Mouse (Mus musculus) C2C12 (cell line): ENCODE measurements at regions not wholly inside any gene's neighbourhood (a gene's known extent, or its start where the extent isn't known, plus 50 kb on each side); places are given as distances from the start of the nearest gene placed in this dataset.

ENCODE experiments used
- H3K27me3 ChIP-seq: one replicate; pipeline ENCODE4 v1.6.1; 2011; ENCODE audit not compliant: control insufficient read depth, insufficient read depth, insufficient read length
- H3K36me3 ChIP-seq: one replicate; pipeline ENCODE4 v1.6.1; 2011; ENCODE audit not compliant: control insufficient read depth, insufficient read depth
- H3K4me3 ChIP-seq: one replicate; pipeline ENCODE4 v1.5.1; 2011; ENCODE audit warnings: mild to moderate bottlenecking, control low read depth; ENCODE audit not compliant: poor library complexity, insufficient read depth, severe bottlenecking
- H3K79me2 ChIP-seq: one replicate; pipeline ENCODE4 v1.6.1; 2011; ENCODE audit not compliant: control insufficient read depth, insufficient read depth
- H3K79me3 ChIP-seq: one replicate; pipeline ENCODE4 v1.6.1; 2011; ENCODE audit warnings: low read depth, control low read depth
- H3ac ChIP-seq: one replicate; pipeline ENCODE3; 2011; ENCODE audit warnings: low read depth; ENCODE audit not compliant: control insufficient read depth, insufficient read length
- CEBPB ChIP-seq: IDR thresholded peaks from one replicate; pipeline ENCODE4 v1.6.1; 2011; ENCODE audit warnings: low read depth, mild to moderate bottlenecking, control low read depth, moderate library complexity
- CTCF ChIP-seq: IDR thresholded peaks from one replicate; pipeline ENCODE4 v1.5.1; 2011; ENCODE audit not compliant: control insufficient read depth, insufficient read depth, insufficient read length
- FOSL1 ChIP-seq: IDR thresholded peaks from one replicate; pipeline ENCODE4 v1.8.0; 2011; ENCODE audit warnings: mild to moderate bottlenecking, low read length; ENCODE audit not compliant: poor library complexity, insufficient read depth, severe bottlenecking
- MAX ChIP-seq: IDR thresholded peaks from one replicate; pipeline ENCODE4 v1.6.1; 2011; ENCODE audit warnings: mild to moderate bottlenecking, control low read depth
- MYOD1 ChIP-seq: IDR thresholded peaks from one replicate; pipeline ENCODE4 v1.6.1; 2011; ENCODE audit warnings: low read depth; ENCODE audit not compliant: control insufficient read depth, insufficient read length
- MYOG ChIP-seq: IDR thresholded peaks from one replicate; pipeline ENCODE4 v1.6.1; 2011; ENCODE audit not compliant: control insufficient read depth, insufficient read length; ENCODE audit errors: extremely low read depth
- USF1 ChIP-seq: IDR thresholded peaks from one replicate; pipeline ENCODE4 v1.6.1; 2011; ENCODE audit warnings: low read depth, mild to moderate bottlenecking, control low read depth, moderate library complexity

GRCm38 (mm10) chr5:76423593-76423992, 60.0 kb upstream of the Nmu start:
- Histone ChIP-seq H3K27me3 (no peaks in the 10 kb centered on the region), H3K79me3 (no peaks in the 10 kb centered on the region), H3K4me3 (no peak overlapping the region), H3ac (no peak overlapping the region), H3K36me3 (no peaks in the 10 kb centered on the region), H3K79me2 (no peaks in the 10 kb centered on the region)
- no peak for TF ChIP-seq CTCF
- TF ChIP-seq FOSL1 = no peak

GRCm38 (mm10) chr5:76425680-76426079, 58.2 kb upstream of the Gm7271 start:
- H3ac ChIP-seq = no peak overlapping the region
- no peak overlapping the region for H3K4me3 ChIP-seq
- H3K79me2 ChIP-seq = no peaks in the 10 kb centered on the region

GRCm38 (mm10) chr5:76427581-76427980, 56.3 kb upstream of the Gm7271 start:
- no peak for TF ChIP-seq CEBPB
- no peak for TF ChIP-seq MYOG
- peak; percentile 27 for TF ChIP-seq MYOD1
- no peak for TF ChIP-seq FOSL1
- peak; percentile 50 for TF ChIP-seq USF1
- no peak for TF ChIP-seq CTCF
- no peak for TF ChIP-seq MAX
- Histone ChIP-seq H3K36me3 (no peaks in the 10 kb centered on the region), H3K4me3 (no peak overlapping the region), H3K79me3 (no peaks in the 10 kb centered on the region), H3K79me2 (no peaks in the 10 kb centered on the region), H3K27me3 (no peaks in the 10 kb centered on the region), H3ac (no peak overlapping the region)

More at GRCm38 (mm10) chr5:76425680-76426079, 58.2 kb upstream of the Gm7271 start:
- no peaks in the 10 kb centered on the region for H3K27me3 ChIP-seq
- H3K79me3 ChIP-seq = no peaks in the 10 kb centered on the region
- TF ChIP-seq CTCF (no peak), MYOG (no peak), CEBPB (no peak), MAX (no peak)
- no peaks in the 10 kb centered on the region for H3K36me3 ChIP-seq

- Histone ChIP-seq H3K4me3 (no peak overlapping the region), H3ac (no peak overlapping the region), H3K36me3 (no peaks in the 10 kb centered on the region), H3K79me3 (no peaks in the 10 kb centered on the region), H3K79me2 (no peaks in the 10 kb centered on the region), H3K27me3 (no peaks in the 10 kb centered on the region)
- no peak for TF ChIP-seq MYOG
- no peak for TF ChIP-seq MAX
- no peak for TF ChIP-seq CTCF
- TF ChIP-seq USF1 = no peak
- no peak for TF ChIP-seq MYOD1
- no peak for TF ChIP-seq CEBPB
- TF ChIP-seq FOSL1 = no peak
Observed at GRCm38 (mm10) chr5:76429441-76429840, 54.4 kb upstream of the Gm7271 start.

- no peaks in the 10 kb centered on the region for H3K36me3 ChIP-seq
- H3K4me3 ChIP-seq = no peak overlapping the region
- no peaks in the 10 kb centered on the region for H3K79me2 ChIP-seq
- H3K79me3 ChIP-seq = no peaks in the 10 kb centered on the region
- no peak for TF ChIP-seq CTCF
- no peak for TF ChIP-seq FOSL1
- H3ac ChIP-seq = no peak overlapping the region
- H3K27me3 ChIP-seq = no peaks in the 10 kb centered on the region
Observed at GRCm38 (mm10) chr5:76433623-76434022, 50.2 kb upstream of the Gm7271 start.
